Mouse (Mus musculus) ES-Bruce4 (cell line): ENCODE results near the gene Actr6.

ENCODE experiments used
- CTCF ChIP-seq: IDR thresholded peaks from one replicate; pipeline ENCODE4 v1.8.1; 2011; ENCODE audit warnings: low read depth, low read length
- EP300 ChIP-seq: IDR thresholded peaks from 2 replicates; pipeline ENCODE4 v1.6.1; 2011; ENCODE audit warnings: low read depth, low read length; ENCODE audit not compliant: insufficient read depth
- POLR2A ChIP-seq: IDR thresholded peaks from one replicate; pipeline ENCODE4 v1.8.1; 2011; ENCODE audit warnings: low read length; ENCODE audit not compliant: insufficient read depth

DNA sequence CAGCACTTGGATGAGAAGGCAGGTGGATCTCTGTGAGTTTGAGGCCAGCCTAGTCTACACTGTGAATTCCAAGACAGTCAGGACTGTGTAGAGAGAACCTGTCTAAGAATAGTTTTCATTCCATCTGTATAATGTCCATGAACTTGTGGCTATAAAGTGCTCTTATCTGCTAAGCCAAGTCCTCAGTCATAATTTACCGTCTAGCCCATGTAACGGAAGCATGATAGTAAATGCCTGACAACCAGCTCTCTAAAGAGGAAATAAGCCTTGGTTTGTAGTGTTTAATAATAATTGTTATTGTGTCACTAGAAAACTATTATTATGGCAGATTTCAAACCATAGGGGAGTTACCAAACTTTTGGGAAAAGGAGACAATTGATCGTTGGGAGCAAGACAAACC, 5.8 kb upstream of the Actr6 start:
- no peak for TF ChIP-seq CTCF
- no peak for TF ChIP-seq EP300
- no peak for TF ChIP-seq POLR2A
